Mouse (Mus musculus) kidney, adult 2 months (tissue): ENCODE data around the gene Dlk1. TPM values are rescaled to one million over a fixed set of nuclear protein-coding genes. Genes with fewer than 3 reads are reported as not detected.

Experiments used
- DNase-seq: peaks from one replicate; pipeline ENCODE4 v3.0.0; 2021
- H3K27ac ChIP-seq: fragments of 200-500 bp; 2 replicates; pipeline ENCODE4 v1.5.1; 2012; ENCODE audit warnings: low read depth, low read length, control low read depth, inconsistent platforms; ENCODE audit not compliant: insufficient read depth
- H3K27me3 ChIP-seq: fragments of 200-500 bp; replicated peaks from 2 replicates; pipeline ENCODE4 v1.6.1; 2012; ENCODE audit warnings: mild to moderate bottlenecking, moderate library complexity, low read length, inconsistent platforms; ENCODE audit not compliant: control insufficient read depth, insufficient read depth
- H3K36me3 ChIP-seq: fragments of 200-500 bp; 2 replicates; pipeline ENCODE4 v1.6.1; 2012; ENCODE audit warnings: mild to moderate bottlenecking, moderate library complexity, low read length, inconsistent platforms; ENCODE audit not compliant: control insufficient read depth, insufficient read depth
- H3K4me1 ChIP-seq: fragments of 200-500 bp; 2 replicates; pipeline ENCODE4 v1.6.1; 2011; ENCODE audit warnings: low read length; ENCODE audit not compliant: control insufficient read depth, insufficient read depth
- H3K4me3 ChIP-seq: fragments of 200-500 bp; 2 replicates; pipeline ENCODE4 v1.5.1; 2011; ENCODE audit warnings: mild to moderate bottlenecking, low read depth, low read length, control low read depth; ENCODE audit not compliant: insufficient read depth
- CTCF ChIP-seq: fragments of 200-500 bp; conservative IDR thresholded peaks from 2 replicates; pipeline ENCODE4 v1.5.1; 2011; ENCODE audit warnings: low read depth, mild to moderate bottlenecking, control low read depth, low read length, moderate library complexity, mixed read lengths; ENCODE audit not compliant: insufficient read depth, insufficient read length
- POLR2A ChIP-seq: fragments of 200-500 bp; IDR thresholded peaks from one replicate; pipeline ENCODE4 v1.6.1; 2011; ENCODE audit warnings: low read depth, low read length, control low read depth
- WGBS: fragments of 180-500 bp; shearing (Covaris S2); methylation state at CpG from one replicate; pipeline ENCODE4 v1.1.7; 2018; 5-methylcytosine and 5-hydroxymethylcytosine counted together
- polyA plus RNA-seq: library from polyadenylated mRNA; depleted of rRNA; stranded (reverse); fragments of >200 nt; gene quantifications from 2 replicates; pipeline ENCODE4 v1.2.3, GENCODE M21; 2012; rRNA removed

The Dlk1 gene
- polyA plus RNA-seq, 1 experiment = 3.4 TPM

GRCm38 (mm10) chr12:109507693-109508092, 55.1 kb downstream of the Dlk1 start:
- Histone ChIP-seq H3K36me3 (no peaks in the 10 kb centered on the region), H3K27ac (no peak overlapping the region), H3K4me3 (no peak overlapping the region), H3K27me3 (no peaks in the 10 kb centered on the region), H3K4me1 (no peaks in the 10 kb centered on the region)
- no peak for TF ChIP-seq CTCF
- TF ChIP-seq POLR2A = no peak
- WGBS = 89% methylated on average over 11 of the region's 11 CpGs
- no peak for DNase-seq

GRCm38 (mm10) chr12:109508495-109509454, 56.2 kb downstream of the Dlk1 start:
- DNase-seq = no peak
- 40% methylated on average over 20 of the region's 20 CpGs for WGBS
- Histone ChIP-seq H3K27ac (no peak overlapping the region), H3K4me1 (no peaks in the 10 kb centered on the region), H3K36me3 (no peaks in the 10 kb centered on the region), H3K27me3 (no peaks in the 10 kb centered on the region), H3K4me3 (no peak overlapping the region)
- TF ChIP-seq CTCF (no peak), POLR2A (no peak)

DNA sequence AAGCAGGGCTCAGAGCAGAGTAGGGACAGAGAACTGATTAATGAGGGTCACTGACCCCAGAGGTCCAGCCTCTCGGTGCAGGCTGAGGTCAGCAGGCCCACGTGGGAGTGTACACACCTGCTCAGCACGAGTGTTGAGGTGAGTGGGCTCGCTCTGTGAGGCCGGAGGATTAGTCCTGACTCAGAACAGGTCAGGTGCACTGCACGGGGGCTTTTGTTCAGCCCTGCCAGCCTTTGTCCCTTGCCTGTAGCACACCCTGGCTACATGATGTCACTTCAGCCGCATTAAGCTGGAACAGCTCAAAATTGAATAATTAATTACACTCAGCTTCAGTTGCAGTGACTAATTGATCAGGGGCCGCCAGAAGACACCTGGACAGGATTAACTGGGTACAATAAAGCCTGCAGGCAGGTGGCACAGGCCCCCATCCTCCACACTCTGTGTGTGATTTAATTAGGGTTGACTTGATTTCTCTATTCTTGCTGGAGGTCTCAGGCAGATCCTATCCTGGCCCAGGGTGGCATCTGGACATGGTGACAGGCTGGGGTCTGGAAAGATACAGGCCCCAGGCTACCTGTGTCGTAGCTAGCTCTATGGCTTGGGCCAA, 57.0 kb downstream of the Dlk1 start:
- Histone ChIP-seq H3K27me3 (no peaks in the 10 kb centered on the region), H3K36me3 (no peaks in the 10 kb centered on the region), H3K27ac (no peak overlapping the region), H3K4me1 (no peaks in the 10 kb centered on the region), H3K4me3 (no peak overlapping the region)
- 46% methylated on average over 9 of the region's 9 CpGs for WGBS
- no peak for TF ChIP-seq CTCF
- no peak for TF ChIP-seq POLR2A
- DNase-seq = no peak

DNA sequence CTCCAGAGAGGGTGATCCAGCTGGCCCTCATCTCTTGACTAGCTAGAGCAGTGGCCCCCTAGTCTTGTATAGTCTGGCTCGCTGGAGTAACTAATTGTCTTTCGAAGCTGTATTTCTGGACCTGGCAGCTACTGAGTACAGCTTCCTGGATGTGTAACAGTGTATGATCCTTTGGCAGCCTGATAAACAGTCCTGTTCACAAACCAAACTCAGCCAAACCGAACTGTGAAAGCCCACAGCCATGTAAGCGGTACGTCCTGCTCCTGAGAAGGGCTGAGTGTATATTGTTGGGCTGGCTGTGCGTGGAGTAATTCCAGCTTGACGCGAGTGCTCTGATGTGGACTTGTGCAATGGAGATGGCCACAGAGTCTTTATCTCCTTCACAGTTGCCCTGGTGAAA, 57.6 kb downstream of the Dlk1 start:
- 88% methylated on average over 8 of the region's 8 CpGs for WGBS
- no peaks in the 10 kb centered on the region for H3K4me1 ChIP-seq
- H3K27ac ChIP-seq = no peak overlapping the region
- H3K36me3 ChIP-seq = no peaks in the 10 kb centered on the region
- H3K4me3 ChIP-seq = no peak overlapping the region
- TF ChIP-seq CTCF = no peak
- DNase-seq = no peak
- H3K27me3 ChIP-seq = no peaks in the 10 kb centered on the region

GRCm38 (mm10) chr12:109511456-109511855, 58.8 kb downstream of the Dlk1 start:
- Histone ChIP-seq H3K4me1 (no peaks in the 10 kb centered on the region), H3K36me3 (no peaks in the 10 kb centered on the region), H3K27me3 (no peaks in the 10 kb centered on the region), H3K4me3 (no peak overlapping the region), H3K27ac (no peak overlapping the region)
- WGBS = 86% methylated on average over 8 of the region's 8 CpGs
- DNase-seq = no peak
- TF ChIP-seq CTCF (no peak), POLR2A (no peak)

GRCm38 (mm10) chr12:109512151-109512907, 59.7 kb downstream of the Dlk1 start:
- TF ChIP-seq POLR2A (no peak), CTCF (no peak)
- Histone ChIP-seq H3K4me1 (no peaks in the 10 kb centered on the region), H3K36me3 (no peaks in the 10 kb centered on the region), H3K4me3 (no peak overlapping the region), H3K27ac (no peak overlapping the region), H3K27me3 (no peaks in the 10 kb centered on the region)
- WGBS = 42% methylated on average over 13 of the region's 13 CpGs
- no peak for DNase-seq

Other genes with a start within 250 kb of the Dlk1 start
- gene Rtl1, start 147.5 kb downstream of the Dlk1 start, polyA plus RNA-seq = 0.02 and 0.07 TPM in 2 replicates